Mouse (Mus musculus) bone marrow macrophage, adult 2 months (primary cell): ENCODE measurements around the gene Cbx3.

ENCODE experiments used
- CTCF ChIP-seq: IDR thresholded peaks from 2 replicates; pipeline ENCODE4 v1.5.1; 2012; ENCODE audit warnings: low read depth, mild to moderate bottlenecking, low read length, moderate library complexity
- POLR2A ChIP-seq: IDR thresholded peaks from 2 replicates; pipeline ENCODE4 v1.6.1; 2012; ENCODE audit warnings: mild to moderate bottlenecking, low read depth, low read length, borderline replicate concordance

- TF ChIP-seq CTCF: no peak
- TF ChIP-seq POLR2A: no peak
Measured at GRCm38 (mm10) chr6:51497321-51498111, 27.4 kb downstream of the Cbx3 start.
